Mouse (Mus musculus) gastrocnemius, postnatal 10 days (tissue): ENCODE data around the gene Amdhd2. TPM values are rescaled to one million over a fixed set of nuclear protein-coding genes. Genes with fewer than 3 reads are reported as not detected.

ENCODE experiments used
- total RNA-seq, 2 experiments: library from RNA; stranded (reverse); gene quantifications; 2 replicates each; pipeline ENCODE4 v1.2.3; 2021

The Amdhd2 gene
- total RNA-seq, 2 experiments from 2014 or later, result 12.0 to 16.6 TPM

Other genes starting within 250 kb of the Amdhd2 start
- not detected for gene Dcpp3, start 246.3 kb downstream of the Amdhd2 start, total RNA-seq
- gene Sbp, start 222.1 kb downstream of the Amdhd2 start, total RNA-seq, result not detected
- gene Sbpl, start 208.5 kb downstream of the Amdhd2 start, total RNA-seq, result not detected
- not detected for gene Prss30, start 183.2 kb downstream of the Amdhd2 start, total RNA-seq
- gene Prss22, start 165.7 kb downstream of the Amdhd2 start, total RNA-seq, result not detected
- gene Prss27, start 125.6 kb downstream of the Amdhd2 start, total RNA-seq, result not detected
- 10 to 100 TPM; 16.9 to 18.2 TPM for gene Kctd5, start 90.3 kb downstream of the Amdhd2 start, total RNA-seq
- 10 to 100 TPM; 44.2 to 47.0 TPM for gene Pdpk1, start 12.8 kb downstream of the Amdhd2 start, total RNA-seq
- gene Atp6v0c, start 5.9 kb upstream of the Amdhd2 start, total RNA-seq, result 100 to 1,000 TPM; 180 to 191 TPM
- 1 to 10 TPM; 5.8 to 8.9 TPM for gene Tbc1d24, start 41.8 kb upstream of the Amdhd2 start, total RNA-seq
- gene Ntn3, start 45.8 kb upstream of the Amdhd2 start, total RNA-seq, result 1 to 10 TPM; 1.6 to 2.5 TPM
- 1 to 10 TPM; 2.5 to 4.0 TPM for gene Tedc2, start 57.1 kb upstream of the Amdhd2 start, total RNA-seq
- gene Ccnf, start 87.7 kb upstream of the Amdhd2 start, total RNA-seq, result 1 to 10 TPM; 5.0 to 8.2 TPM
- under 1 TPM in 1 of 2 experiments, not detected in 1; 0.05 TPM for gene Abca17, start 187.3 kb upstream of the Amdhd2 start, total RNA-seq
- 10 to 100 TPM; 10.2 to 11.4 TPM for gene Abca3, start 188.2 kb upstream of the Amdhd2 start, total RNA-seq